Mouse (Mus musculus): ENCODE data around the gene Gm13023. TPM values are rescaled to one million over a fixed set of nuclear protein-coding genes. Genes with fewer than 3 reads are reported as not detected.
"Not testable (repeated sequence)": the region's sequence is repeated elsewhere in the genome, so short reads cannot be mapped to it uniquely, and the experiment has no call there.

Gene Gm13023
- polyA plus RNA-seq (2014; fragmentation: Nextera tagmentation; extraction: Ambion mirVana): not detected in 2 replicates

DNA sequence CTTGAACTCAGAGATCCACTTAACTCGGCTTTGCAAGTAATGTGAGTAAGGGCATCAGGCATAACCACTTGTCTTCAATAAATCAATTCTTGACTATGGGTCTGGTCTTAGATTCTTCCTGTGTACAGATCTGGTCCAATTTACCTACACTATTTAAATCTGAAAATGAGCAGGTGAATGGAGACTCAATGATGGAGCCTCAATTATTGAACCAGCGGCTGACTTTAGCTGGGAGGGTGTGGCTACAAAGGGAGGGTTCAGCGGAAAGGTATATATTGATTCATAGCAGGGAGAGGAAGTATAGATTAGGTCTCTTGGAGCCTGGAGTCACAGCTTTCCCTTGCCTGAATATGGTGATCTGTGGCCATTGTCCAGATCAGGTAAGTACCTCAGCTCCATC lies at the start of gene Gm13023:
TSS of gene Gm13023 (plus strand) at position 301 of the 400 bp plus-strand sequence.
- not testable (repeated sequence) for DNase-seq (ENCODE audit: low spot score); ATAC-seq (replicated peaks; ENCODE audit: insufficient number of reproducible peaks, low FRiP score, low TSS enrichment, low read depth); H3K9ac ChIP-seq (replicated peaks; ENCODE audit: low read length); H3K4me3 ChIP-seq (ENCODE audit: low read depth, low read length); H3K4me2 ChIP-seq (ENCODE audit: low read depth, low read length); H3K27me3 ChIP-seq (ENCODE audit: control insufficient read depth, insufficient read depth, low read length); H3K27ac ChIP-seq (replicated peaks; ENCODE audit: low read depth, low read length); H3K9me3 ChIP-seq (replicated peaks; ENCODE audit: control insufficient read depth, low read length); H3K4me1 ChIP-seq (ENCODE audit: control insufficient read depth, insufficient read depth, low read length); H3K36me3 ChIP-seq (replicated peaks; ENCODE audit: control insufficient read depth, insufficient read depth, low read depth, low read length)
- WGBS: 92% methylated on average over 3 of the region's 3 CpGs

DNA sequence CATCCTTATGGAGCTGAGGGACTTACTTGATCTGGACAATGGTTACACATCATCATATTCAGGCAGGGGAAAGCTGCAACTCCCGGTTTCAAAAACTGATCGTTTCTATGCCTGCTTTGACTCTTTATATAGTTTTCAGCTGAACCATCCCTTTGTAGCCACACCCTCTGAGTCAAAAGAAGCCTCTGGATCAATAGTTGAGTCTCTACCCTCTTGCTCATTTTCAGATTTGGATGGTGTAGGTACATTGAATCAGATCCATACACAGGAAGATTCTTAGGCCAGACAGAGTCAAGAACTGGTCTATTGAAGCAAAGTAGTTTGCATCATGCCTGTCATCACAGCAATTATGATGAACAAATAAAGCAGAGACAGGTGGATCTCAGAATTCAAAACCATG lies 26.8 kb downstream of the Gm13023 start, which contains the start of gene Gm13084:
TSS of gene Gm13084 (minus strand) at position 101 of the 400 bp plus-strand sequence.
- no peaks in the 10 kb centered on the region; the same call in 1 of the 2 replicates for H3K9me3 ChIP-seq (replicated peaks; ENCODE audit: control insufficient read depth, low read length)
- no peak within 1 kb of the TSS for H3K4me3 ChIP-seq (ENCODE audit: low read depth, low read length)
- H3K27me3 ChIP-seq (ENCODE audit: control insufficient read depth, insufficient read depth, low read length): no peaks in the 10 kb centered on the region
- DNase-seq (ENCODE audit: low spot score) (no peak), ATAC-seq (replicated peaks; ENCODE audit: insufficient number of reproducible peaks, low FRiP score, low TSS enrichment, low read depth) (no peak)
- H3K36me3 ChIP-seq (replicated peaks; ENCODE audit: control insufficient read depth, insufficient read depth, low read depth, low read length): no peaks in the 10 kb centered on the region
- no peak within 1 kb of the TSS for H3K4me2 ChIP-seq (ENCODE audit: low read depth, low read length)
- 92% methylated on average over 2 of the region's 2 CpGs for WGBS
- no peak within 1 kb of the TSS for H3K9ac ChIP-seq (replicated peaks; ENCODE audit: low read length)
- H3K27ac ChIP-seq (replicated peaks; ENCODE audit: low read depth, low read length): no peak within 1 kb of the TSS
- no peaks in the 10 kb centered on the region for H3K4me1 ChIP-seq (ENCODE audit: control insufficient read depth, insufficient read depth, low read length)

Other genes with a start within 250 kb of the Gm13023 start
- not detected in 2 replicates for gene BC080695, start 237.7 kb upstream of the Gm13023 start, polyA plus RNA-seq (2014; fragmentation: Nextera tagmentation; extraction: Ambion mirVana)
- not detected in 2 replicates for gene Gm13057, start 237.6 kb upstream of the Gm13023 start, polyA plus RNA-seq (2014; fragmentation: Nextera tagmentation; extraction: Ambion mirVana)
- not detected in 2 replicates for gene Gm13083, start 174.3 kb upstream of the Gm13023 start, polyA plus RNA-seq (2014; fragmentation: Nextera tagmentation; extraction: Ambion mirVana)
- gene Gm13088, start 132.1 kb upstream of the Gm13023 start, polyA plus RNA-seq (2014; fragmentation: Nextera tagmentation; extraction: Ambion mirVana): not detected in 2 replicates
- not detected in 2 replicates for gene Gm13089, start 86.6 kb upstream of the Gm13023 start, polyA plus RNA-seq (2014; fragmentation: Nextera tagmentation; extraction: Ambion mirVana)
- not detected in 2 replicates for gene Gm13078, start 69.9 kb upstream of the Gm13023 start, polyA plus RNA-seq (2014; fragmentation: Nextera tagmentation; extraction: Ambion mirVana)
- not detected in 2 replicates for gene Gm13084, start 26.7 kb downstream of the Gm13023 start, polyA plus RNA-seq (2014; fragmentation: Nextera tagmentation; extraction: Ambion mirVana)
- not detected in 2 replicates for gene Gm13103, start 57.1 kb downstream of the Gm13023 start, polyA plus RNA-seq (2014; fragmentation: Nextera tagmentation; extraction: Ambion mirVana)
- gene Pramef6, start 111.0 kb downstream of the Gm13023 start, polyA plus RNA-seq (2014; fragmentation: Nextera tagmentation; extraction: Ambion mirVana): not detected in 2 replicates
- not detected in 2 replicates for gene Pramef25, start 161.7 kb downstream of the Gm13023 start, polyA plus RNA-seq (2014; fragmentation: Nextera tagmentation; extraction: Ambion mirVana)
- not detected in 2 replicates for gene Gm13101, start 177.6 kb downstream of the Gm13023 start, polyA plus RNA-seq (2014; fragmentation: Nextera tagmentation; extraction: Ambion mirVana)
- gene Pramef17, start 205.0 kb downstream of the Gm13023 start, polyA plus RNA-seq (2014; fragmentation: Nextera tagmentation; extraction: Ambion mirVana): not detected in 2 replicates

Data from embryonic facial prominence, embryonic 11.5 days (tissue).